Mouse (Mus musculus) limb, embryonic 10.5 days (tissue): ENCODE results near the gene Ccdc113. TPM values are rescaled to one million over a fixed set of nuclear protein-coding genes. Genes with fewer than 3 reads are reported as not detected.

Experiments
- DNase-seq: peaks from one replicate; pipeline ENCODE4 v3.0.0-alpha.2; 2017; ENCODE audit warnings: low spot score
- H3K27ac ChIP-seq: fragments of 300-500 bp; sonication (generic); 2 replicates; pipeline ENCODE4 v1.5.1; 2016; ENCODE audit warnings: mild to moderate bottlenecking
- H3K27me3 ChIP-seq: fragments of 300-500 bp; sonication (generic); 2 replicates; pipeline ENCODE4 v1.6.1; 2016; ENCODE audit warnings: low read depth, mild to moderate bottlenecking; ENCODE audit not compliant: poor library complexity, severe bottlenecking
- H3K36me3 ChIP-seq: fragments of 300-500 bp; sonication (generic); 2 replicates; pipeline ENCODE4 v1.6.1; 2016; ENCODE audit warnings: mild to moderate bottlenecking, moderate library complexity
- H3K4me1 ChIP-seq: fragments of 300-500 bp; sonication (generic); 2 replicates; pipeline ENCODE4 v1.6.1; 2016
- H3K4me3 ChIP-seq: fragments of 300-500 bp; sonication (generic); 2 replicates; pipeline ENCODE4 v1.5.1; 2016; ENCODE audit warnings: mild to moderate bottlenecking, moderate library complexity
- H3K9me3 ChIP-seq: fragments of 300-500 bp; sonication (generic); replicated peaks from 2 replicates; pipeline ENCODE4 v1.6.1; 2016; ENCODE audit warnings: mild to moderate bottlenecking
- WGBS: fragments of 180-500 bp; shearing (Covaris S2); methylation state at CpG from one replicate; pipeline ENCODE4 v1.1.7; 2016; 5-methylcytosine and 5-hydroxymethylcytosine counted together
- polyA plus RNA-seq: library from polyadenylated mRNA; unstranded; fragments of >200 nt; fragmentation: Nextera tagmentation; extraction: Ambion mirVana; gene quantifications from 2 replicates; pipeline ENCODE4 v1.2.1, GENCODE M21; 2016

Ccdc113 gene
- 0.11 TPM in 1 of 2 replicates, not detected in the other for polyA plus RNA-seq

DNA sequence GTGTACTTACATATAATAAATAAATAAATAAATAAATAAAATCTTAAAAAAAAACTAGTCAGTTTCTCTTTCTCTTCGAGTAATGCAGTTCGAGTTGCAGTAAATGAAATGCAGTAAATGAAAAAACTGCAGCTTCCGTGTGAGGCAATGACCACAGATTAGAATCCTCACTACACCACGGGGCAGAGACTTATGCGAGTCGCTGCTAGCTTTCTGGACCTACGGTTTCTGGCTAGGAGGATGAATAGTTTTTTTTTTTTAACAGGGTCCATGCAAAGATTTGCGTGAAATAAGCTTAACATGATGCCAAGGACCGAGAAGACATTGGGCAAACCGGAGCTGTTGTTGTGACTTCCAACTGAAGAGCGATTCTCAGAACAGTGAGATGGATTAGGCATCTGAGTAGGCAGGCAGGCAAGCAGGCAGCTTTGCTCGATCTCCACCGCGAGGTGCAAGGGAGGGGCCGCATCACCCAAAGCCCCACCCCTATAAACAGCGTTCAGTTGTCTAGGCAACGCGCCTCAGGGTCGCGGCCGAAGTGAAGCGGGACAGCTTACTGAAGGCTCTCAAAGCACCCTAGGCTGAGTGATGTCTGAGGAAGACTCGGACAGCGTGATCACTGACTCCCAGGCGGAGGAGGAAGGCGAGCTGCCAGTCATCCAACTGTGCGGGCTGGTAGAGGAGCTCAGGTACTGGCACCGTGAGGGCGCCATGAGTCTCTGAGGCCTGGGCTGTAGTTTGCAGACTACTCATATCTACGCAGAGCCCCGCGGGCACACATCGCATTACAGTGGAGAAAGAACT, at the start of gene Ccdc113:
Gene Ccdc113, plus strand, starts transcription at position 502 of the 804 bp plus-strand sequence.
- Histone ChIP-seq H3K9me3 (no peaks in the 10 kb centered on the region), H3K27me3 (no peaks in the 10 kb centered on the region), H3K4me3 (peak within 1 kb of the TSS; percentile 56), H3K4me1 (peaks cover 6% of the 10 kb centered on the region; the same call in 1 of the 2 replicates), H3K36me3 (no peaks in the 10 kb centered on the region), H3K27ac (no peak within 1 kb of the TSS)
- 13% methylated on average over 33 of the region's 33 CpGs for WGBS
- DNase-seq: peak; percentile 71

DNA sequence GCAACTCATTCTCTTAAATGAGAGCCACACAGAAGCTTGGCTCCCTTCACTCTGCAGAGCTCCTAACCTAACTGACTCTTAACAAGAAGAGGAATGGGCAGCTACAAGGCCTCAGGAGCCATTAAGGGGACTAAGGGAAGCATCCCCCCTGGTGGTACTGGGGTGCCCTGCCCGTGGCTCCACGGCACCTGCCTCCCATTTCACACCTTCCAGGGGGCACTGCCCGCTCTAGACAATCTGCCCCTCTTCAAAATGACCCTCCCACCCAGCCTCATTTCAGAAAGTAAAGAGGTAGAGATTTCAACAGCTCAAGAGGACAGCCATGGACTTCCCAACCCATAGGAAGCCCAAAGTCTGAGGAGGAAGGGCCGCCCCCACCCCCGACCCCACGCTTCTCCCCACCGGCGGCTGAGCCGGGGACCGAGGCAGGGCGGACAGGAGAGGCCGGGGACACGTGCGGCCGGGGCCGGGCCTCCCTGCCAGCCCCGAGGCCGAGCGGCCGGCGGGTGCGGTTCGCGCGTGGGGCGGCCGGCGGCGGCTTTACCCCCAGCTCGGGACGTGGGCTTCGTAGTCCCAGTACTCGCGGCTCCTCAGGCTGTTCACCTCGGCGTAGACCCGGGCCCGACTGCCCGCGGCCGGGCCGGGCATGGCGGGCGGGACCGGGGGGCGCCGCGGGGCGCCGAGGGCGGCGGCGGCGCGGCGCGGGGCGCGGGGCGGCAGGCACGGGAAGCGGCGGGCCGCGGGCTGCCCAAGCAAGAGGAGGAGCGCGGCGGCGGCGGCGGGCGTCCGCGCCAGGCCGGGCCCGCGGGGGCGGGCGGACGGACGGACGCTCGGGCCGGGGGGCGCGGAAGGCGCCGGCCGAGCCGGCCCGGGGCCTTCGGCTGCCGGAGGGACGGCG, 45.8 kb upstream of the Ccdc113 start:
- peak overlapping the region; percentile 97 for H3K4me3 ChIP-seq
- 6% methylated on average over 90 of the region's 95 CpGs for WGBS
- H3K27ac ChIP-seq: peak overlapping the region; percentile 93
- H3K4me1 ChIP-seq: peaks cover 18% of the 10 kb centered on the region
- peaks cover 39% of the 10 kb centered on the region for H3K36me3 ChIP-seq
- DNase-seq: peak; percentile 34
- H3K9me3 ChIP-seq: no peaks in the 10 kb centered on the region
- no peaks in the 10 kb centered on the region for H3K27me3 ChIP-seq

DNA sequence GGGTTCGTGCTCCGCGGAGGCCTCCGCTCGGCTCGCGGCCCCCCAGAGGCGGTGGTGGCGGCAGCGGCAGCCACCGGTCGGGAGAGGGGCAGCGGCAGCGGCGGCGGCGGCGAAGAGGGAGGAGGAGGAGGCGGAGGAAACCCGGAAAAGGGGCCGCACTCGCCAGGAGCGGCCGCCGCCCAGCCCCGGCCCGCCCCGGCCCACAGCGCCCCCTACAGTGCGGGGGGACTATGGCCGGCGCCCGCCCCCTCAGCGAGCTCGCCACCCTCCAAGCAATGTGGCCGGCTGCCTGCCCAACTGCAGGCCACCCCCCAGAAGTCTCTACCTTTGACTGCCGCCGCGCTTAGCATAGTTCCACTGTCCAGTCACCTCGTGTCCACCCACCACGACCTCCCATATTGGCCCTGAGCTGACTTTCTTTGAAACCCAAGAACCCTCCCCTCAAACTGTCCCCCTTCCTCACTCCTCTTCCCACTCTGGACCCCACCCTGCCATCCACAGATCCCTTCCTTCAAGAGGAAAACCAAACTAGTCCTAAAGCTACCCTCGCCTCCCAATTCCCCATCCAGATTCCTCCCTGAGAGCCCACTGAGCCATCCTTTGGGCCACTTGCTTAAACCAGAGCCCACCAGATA, 45.1 kb upstream of the Ccdc113 start:
- Histone ChIP-seq H3K27ac (peak overlapping the region; percentile 93), H3K27me3 (no peaks in the 10 kb centered on the region), H3K4me1 (peaks cover 18% of the 10 kb centered on the region), H3K4me3 (peak overlapping the region; percentile 97), H3K36me3 (peaks cover 32% of the 10 kb centered on the region), H3K9me3 (no peaks in the 10 kb centered on the region)
- peak; percentile 91 for DNase-seq
- 2% methylated on average over 16 of the region's 42 CpGs for WGBS

DNA sequence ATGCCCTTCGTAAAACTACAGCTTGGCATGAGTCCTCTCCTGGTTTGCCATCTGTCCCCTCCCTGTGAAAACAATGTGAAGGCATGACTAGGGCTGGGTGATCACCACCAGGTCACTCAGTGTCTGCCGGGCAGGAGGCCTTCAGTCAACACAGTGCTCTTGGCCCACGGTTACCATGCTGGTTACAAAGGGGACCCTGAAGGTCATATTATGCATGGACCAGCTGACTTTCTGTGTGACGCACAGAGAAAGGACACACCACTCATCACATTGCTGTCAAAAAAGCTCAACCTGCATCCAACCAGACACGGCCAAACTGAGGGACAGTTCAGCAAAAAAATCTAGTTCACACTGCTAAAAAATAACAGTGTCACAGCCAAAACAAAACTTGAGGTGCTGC, 43.9 kb upstream of the Ccdc113 start, which contains the start of gene Csnk2a2:
Gene Csnk2a2, minus strand, starts transcription at position 34 of the 400 bp plus-strand sequence.
- no peak for DNase-seq
- Histone ChIP-seq H3K36me3 (peaks cover 20% of the 10 kb centered on the region), H3K27me3 (no peaks in the 10 kb centered on the region), H3K9me3 (no peaks in the 10 kb centered on the region), H3K27ac (peak within 1 kb of the TSS; percentile 93), H3K4me3 (peak within 1 kb of the TSS; percentile 97), H3K4me1 (peaks cover 18% of the 10 kb centered on the region)
- 88% methylated on average over 5 of the region's 5 CpGs for WGBS

DNA sequence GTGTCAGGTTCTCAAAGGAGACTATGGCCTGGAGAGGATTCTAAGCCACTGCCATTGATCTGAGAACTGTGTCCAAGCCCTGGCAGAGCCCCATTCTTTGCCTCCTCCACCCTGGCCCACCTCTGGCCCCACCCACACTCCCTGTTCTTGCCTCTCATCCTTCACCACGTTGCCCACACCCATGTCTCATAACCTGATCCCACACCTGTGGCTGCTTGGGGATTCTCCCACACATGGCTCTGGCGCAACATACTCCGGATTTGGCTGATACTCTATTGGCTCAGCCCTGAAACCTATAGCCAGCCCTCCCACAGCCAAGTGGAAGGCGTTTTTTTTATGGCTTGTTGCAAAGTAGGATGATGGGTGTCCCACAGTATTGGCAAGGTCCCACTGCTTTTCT, 41.8 kb upstream of the Ccdc113 start:
- WGBS: 70% methylated on average over 4 of the region's 4 CpGs
- H3K27me3 ChIP-seq: no peaks in the 10 kb centered on the region
- no peak overlapping the region for H3K4me3 ChIP-seq
- H3K9me3 ChIP-seq: no peaks in the 10 kb centered on the region
- no peak for DNase-seq
- H3K4me1 ChIP-seq: peaks cover 15% of the 10 kb centered on the region
- H3K27ac ChIP-seq: no peak overlapping the region
- H3K36me3 ChIP-seq: no peaks in the 10 kb centered on the region

DNA sequence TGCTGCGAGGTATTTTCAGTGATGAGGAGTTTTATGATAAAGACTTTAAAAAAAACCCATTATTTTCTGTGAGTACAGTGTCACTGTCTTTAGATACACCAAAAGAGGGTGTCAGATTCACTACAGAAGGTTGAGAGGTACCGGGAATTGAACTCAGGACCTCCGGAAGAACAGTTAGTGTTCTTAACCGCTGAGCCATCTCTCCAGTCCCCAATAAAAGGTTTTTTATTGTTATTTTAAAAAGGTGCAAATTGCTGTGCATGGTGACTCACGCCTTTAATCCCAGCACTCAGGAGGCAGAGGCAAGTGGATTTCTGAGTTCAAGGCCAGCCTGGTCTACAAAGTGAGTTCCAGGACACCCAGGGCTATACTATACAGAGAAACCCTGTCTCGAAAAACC, 38.4 kb upstream of the Ccdc113 start:
- Histone ChIP-seq H3K36me3 (no peaks in the 10 kb centered on the region), H3K4me1 (no peaks in the 10 kb centered on the region), H3K27me3 (no peaks in the 10 kb centered on the region), H3K9me3 (no peaks in the 10 kb centered on the region), H3K4me3 (no peak overlapping the region), H3K27ac (no peak overlapping the region)
- 87% methylated on average over 6 of the region's 6 CpGs for WGBS
- DNase-seq: no peak

DNA sequence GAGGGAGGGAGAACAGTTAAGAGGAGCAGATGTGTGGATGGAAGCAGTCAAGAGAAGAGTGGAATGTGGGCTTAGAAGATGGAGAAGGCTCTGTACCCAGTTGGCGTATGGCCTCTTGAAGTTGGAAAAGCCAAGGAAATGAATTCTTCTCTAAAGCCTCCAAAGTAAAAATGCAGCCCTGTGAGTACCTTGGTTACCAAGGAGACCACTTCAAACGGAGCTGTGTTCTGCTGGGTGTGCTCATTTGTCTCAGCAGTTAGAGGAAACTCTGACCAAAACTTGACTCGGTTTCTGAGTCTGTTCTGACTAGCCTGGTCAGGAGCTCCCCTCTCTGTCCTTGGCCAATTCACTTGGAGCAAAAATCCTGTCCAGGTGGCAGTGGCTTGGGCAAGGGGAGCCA, 37.5 kb upstream of the Ccdc113 start:
- Histone ChIP-seq H3K27me3 (no peaks in the 10 kb centered on the region), H3K36me3 (no peaks in the 10 kb centered on the region), H3K4me3 (no peak overlapping the region), H3K9me3 (no peaks in the 10 kb centered on the region), H3K27ac (no peak overlapping the region), H3K4me1 (no peaks in the 10 kb centered on the region)
- WGBS: 51% methylated on average over 3 of the region's 3 CpGs
- DNase-seq: no peak

DNA sequence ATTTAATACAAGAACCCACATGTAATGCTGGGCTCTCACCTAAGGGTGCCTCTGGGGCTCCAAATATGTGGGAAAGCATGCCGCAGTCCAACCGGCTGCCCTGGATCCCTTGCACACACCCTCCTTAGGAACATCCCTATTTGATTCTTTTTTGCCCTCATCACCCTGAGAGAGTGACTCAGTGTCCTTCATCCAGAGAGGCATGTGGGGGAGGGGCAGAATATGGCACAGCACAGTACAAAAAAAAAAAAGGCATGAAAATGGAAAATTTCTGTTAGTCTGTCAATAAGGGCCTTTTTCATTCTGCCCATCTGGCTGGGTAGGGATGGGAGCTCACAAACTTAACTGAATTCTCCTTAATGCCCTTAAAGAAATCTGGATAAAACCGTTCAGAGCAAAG, 36.1 kb upstream of the Ccdc113 start:
- Histone ChIP-seq H3K9me3 (no peaks in the 10 kb centered on the region), H3K36me3 (no peaks in the 10 kb centered on the region), H3K27ac (no peak overlapping the region), H3K27me3 (no peaks in the 10 kb centered on the region), H3K4me1 (no peaks in the 10 kb centered on the region), H3K4me3 (no peak overlapping the region)
- WGBS: 87% methylated on average over 3 of the region's 3 CpGs
- no peak for DNase-seq

DNA sequence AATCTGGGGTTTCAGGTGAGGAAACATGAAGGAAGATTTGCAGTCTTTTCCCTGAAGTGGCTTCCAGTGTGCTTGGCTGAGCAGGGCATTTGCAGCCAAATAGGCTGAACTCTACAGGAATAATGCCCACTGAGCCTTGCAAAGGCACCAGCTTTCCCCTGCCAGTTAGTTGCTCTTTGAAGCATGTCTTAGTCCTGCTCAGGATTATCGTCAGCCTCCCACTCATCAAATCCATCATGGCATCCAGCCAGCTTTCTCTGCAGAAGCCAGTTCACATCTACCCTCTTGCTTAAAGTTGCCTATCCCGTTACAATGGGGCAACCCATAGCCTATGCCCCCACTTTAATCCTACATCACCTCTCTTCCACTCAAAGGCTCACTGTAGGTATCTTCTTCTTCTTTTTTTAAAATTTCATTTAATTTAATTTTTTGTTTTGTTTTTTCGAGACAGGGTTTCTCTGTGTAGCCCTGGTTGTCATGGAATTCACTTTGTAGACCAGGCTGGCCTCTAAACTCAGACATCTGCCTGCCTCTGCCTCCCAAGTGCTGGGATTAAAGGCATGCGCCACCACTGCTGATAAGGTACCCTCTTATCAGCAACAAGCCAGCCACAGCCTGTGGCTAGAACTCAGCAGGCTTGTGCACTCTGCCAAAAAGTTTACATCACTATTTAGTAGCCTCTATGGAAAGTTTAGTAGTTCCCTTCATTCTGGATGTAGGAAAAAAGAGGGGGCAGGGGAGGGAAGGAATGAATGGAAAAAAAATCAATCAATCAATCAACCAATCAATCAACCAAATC, 34.4 kb upstream of the Ccdc113 start:
- WGBS: 84% methylated on average over 4 of the region's 4 CpGs
- no peak for DNase-seq
- no peaks in the 10 kb centered on the region for H3K4me1 ChIP-seq
- no peaks in the 10 kb centered on the region for H3K36me3 ChIP-seq
- no peaks in the 10 kb centered on the region for H3K27me3 ChIP-seq
- H3K27ac ChIP-seq: no peak overlapping the region
- H3K4me3 ChIP-seq: no peak overlapping the region
- H3K9me3 ChIP-seq: no peaks in the 10 kb centered on the region

DNA sequence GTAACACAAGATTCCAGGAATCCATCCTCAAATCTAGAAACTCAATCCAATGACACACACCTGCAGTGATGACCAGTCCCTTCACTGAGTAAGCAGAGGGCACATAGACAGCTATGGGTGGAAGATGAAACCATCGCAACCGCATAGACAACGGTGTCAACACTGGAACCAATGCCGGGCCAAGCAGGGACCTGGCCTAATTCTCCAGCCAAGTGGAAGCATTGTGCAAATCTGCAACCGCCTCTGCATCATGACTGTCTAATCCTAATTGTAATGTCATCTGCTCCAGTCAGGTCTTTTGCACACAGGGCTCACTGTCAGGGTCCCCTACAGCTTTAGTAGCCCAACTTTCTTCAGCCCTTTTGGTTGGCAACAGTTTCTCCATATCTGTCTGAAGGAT, 33.4 kb upstream of the Ccdc113 start:
- Histone ChIP-seq H3K9me3 (no peaks in the 10 kb centered on the region), H3K27me3 (no peaks in the 10 kb centered on the region), H3K4me3 (no peak overlapping the region), H3K4me1 (no peaks in the 10 kb centered on the region), H3K36me3 (no peaks in the 10 kb centered on the region), H3K27ac (no peak overlapping the region)
- WGBS: 97% methylated on average over 5 of the region's 5 CpGs
- no peak for DNase-seq

DNA sequence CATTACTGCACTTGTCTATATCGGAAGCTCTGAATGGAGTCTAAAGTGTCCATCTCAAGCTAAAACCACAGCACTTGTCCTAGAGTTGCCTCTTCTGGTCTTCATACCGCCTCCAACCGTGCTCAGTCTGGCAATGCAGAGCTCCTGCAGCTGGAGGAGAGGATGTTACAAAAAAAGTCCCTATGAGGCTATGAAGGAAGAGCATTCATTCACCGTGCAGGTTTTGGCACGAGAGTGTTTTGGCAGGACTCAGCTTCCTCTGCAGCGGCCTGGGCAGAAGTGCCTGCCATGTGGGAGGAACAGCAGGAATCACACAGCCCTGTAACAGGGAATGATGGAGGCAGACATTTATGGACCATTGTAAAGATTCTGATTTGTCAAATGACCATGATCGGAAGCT, 31.5 kb upstream of the Ccdc113 start:
- H3K27me3 ChIP-seq: no peaks in the 10 kb centered on the region
- H3K4me3 ChIP-seq: no peak overlapping the region
- no peaks in the 10 kb centered on the region for H3K9me3 ChIP-seq
- no peaks in the 10 kb centered on the region for H3K4me1 ChIP-seq
- no peak for DNase-seq
- no peaks in the 10 kb centered on the region for H3K36me3 ChIP-seq
- WGBS: 90% methylated on average over 7 of the region's 7 CpGs
- H3K27ac ChIP-seq: no peak overlapping the region

DNA sequence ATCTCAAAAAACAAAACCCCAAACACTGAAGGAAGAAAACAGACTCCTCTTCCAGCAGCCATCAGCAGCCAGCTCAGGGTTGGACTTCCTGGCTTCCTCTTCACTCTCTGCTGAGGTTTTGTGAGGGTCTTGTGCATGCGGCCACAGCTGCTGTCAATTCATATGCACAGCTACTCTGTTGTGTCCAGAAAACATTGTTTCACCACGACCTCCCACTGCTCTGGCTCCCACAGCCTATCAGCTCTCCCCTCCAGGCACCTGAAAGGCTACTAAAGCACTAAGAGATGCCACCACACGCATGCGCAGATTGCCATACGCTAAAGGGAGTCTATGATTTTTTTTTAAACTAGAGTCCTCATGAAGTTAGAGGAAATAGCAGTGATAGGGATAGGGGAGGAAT, 29.1 kb upstream of the Ccdc113 start:
- WGBS: 80% methylated on average over 5 of the region's 5 CpGs

More for the DNA sequence above, 29.1 kb upstream of the Ccdc113 start:
- Histone ChIP-seq H3K4me1 (no peaks in the 10 kb centered on the region), H3K4me3 (no peak overlapping the region), H3K27ac (no peak overlapping the region), H3K9me3 (no peaks in the 10 kb centered on the region), H3K27me3 (no peaks in the 10 kb centered on the region), H3K36me3 (no peaks in the 10 kb centered on the region)
- no peak for DNase-seq
